Mouse (Mus musculus) embryo, embryonic 9.5 days (tissue): ENCODE results near the gene Cox17.
A peak's percentile ranks its signal among the peaks of the same experiment; 100 is the strongest.

Experiments
- DNase-seq: peaks from one replicate; pipeline ENCODE4 v3.0.0-alpha.2; 2017; ENCODE audit errors: extremely low spot score

Gene Cox17

DNA sequence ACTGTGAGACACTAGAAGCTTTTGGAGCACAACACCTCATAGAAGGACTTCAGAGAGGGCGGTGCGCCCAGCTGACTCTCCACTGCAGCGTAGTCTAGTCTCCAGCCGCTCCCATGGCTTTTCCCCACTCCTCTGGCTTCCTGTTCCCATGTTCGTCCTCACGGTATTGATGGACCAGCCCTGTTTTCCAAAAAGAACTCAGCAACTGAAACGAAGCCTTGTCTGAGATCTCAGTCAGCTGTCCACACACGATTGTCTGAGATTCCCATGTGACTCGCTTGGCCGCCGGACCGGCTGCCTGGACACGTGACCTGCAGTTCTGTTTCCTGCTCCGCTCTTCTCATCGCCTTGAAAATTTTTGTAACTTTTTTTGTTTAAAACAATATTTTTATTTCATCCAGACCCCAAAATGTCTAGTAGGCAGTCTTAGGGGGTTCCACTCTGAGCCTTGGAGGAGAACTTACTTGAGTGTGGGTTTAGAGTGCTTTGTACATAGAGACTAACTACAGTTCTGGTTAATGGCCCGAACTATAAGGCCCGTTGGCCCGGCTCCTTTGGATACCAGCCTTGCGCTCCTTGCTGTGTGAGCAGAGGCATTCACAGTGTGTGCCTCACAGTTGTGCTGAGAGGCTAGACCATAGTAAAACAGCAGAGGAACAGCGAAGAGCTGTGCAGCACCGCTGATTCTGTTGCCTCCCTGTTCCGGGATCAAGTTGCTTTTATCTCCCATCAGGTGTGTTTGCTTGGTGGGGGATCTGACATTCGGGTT lies 45.5 kb downstream of the Cox17 start:
- DNase-seq, result no peak

DNA sequence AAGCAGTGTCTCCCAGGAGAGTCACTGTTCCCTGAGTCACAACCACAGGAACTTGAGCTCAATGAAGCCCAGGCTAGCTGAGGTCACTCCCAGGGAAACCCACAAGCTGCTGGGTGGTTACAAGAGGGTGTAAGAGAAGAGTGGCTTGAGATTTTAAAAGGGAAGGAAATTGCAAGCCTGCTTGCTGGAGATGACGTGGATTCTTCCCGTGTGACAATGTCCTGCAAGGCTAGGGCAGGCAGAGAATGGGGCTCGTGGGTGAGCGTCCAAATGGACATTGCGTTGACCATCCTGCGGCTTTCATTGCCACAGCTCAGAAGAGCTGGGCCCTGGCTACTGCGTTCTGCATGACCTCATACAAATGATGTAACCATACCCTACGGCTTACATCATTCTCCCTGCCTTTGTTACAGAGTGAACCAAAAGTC lies 47.4 kb downstream of the Cox17 start:
- no peak for DNase-seq

DNA sequence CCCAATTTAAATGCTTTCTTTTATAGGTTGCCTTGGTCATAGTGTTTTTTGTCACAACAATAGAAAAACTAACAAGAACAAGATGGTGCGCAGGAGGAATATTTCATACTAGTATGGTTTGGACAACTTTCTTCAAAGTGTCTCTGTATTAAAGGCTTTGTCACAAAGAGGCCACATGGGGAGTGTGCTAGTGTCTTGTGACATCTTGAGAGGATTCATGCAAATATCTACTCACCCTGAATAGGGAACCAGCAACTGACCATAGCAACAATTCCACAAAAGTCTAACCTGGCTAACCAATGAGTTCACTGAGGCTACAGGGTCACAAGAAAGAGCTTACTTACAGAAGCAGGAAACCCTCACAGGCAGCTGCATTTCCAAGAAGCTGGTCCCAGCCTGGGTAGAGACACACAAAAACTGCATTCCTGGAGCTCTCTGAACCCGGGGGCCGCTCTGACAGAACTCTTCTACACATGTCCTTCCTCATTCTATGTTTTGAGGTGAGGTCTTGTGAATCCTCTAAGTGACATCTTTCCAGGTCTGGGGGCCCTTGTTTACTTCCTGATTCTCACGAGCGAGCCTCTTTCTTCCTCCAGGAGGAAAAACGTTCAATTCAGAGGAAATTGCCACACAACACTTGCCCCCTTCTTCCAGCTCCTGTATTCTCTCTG lies 48.4 kb downstream of the Cox17 start:
- DNase-seq, result no peak

DNA sequence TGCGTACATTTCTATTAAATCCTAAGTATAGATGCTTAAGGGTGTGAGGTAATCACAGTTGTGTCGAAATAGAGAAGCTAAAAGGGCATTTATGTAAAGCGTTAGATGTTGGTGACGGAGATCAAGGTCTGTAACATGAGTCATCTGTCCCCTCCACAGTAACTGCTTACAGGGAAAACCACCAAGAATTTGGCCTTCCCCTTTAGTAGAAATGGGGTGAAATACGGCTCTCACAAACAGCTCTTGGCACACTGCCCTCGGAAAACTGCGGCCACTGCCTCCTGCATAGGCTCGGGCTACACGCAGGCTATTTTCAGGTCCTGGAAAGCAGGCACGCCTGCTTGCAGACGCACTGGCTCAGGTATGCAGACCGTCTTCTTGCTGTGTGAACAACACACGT lies 49.4 kb downstream of the Cox17 start:
- no peak for DNase-seq

DNA sequence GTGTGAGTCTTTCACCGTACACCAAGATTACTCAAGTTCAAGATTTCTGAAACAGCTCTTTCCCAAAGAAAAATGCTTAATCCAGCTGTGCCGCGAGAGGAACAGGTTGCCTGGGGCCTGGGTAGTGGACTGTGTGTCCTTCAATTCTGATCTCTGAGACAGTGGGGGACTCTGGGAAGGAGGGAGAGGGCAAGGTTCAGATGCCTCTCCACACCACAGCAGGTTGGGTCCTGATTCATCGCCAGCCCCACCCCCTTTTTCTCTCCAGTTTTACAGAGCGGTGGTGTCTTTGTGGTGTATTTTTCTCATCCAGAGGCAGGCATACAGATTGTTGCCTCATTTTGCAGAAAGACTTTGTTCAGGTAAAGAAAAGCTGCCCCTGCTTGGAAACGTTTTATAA lies 51.5 kb downstream of the Cox17 start:
- DNase-seq, result no peak

DNA sequence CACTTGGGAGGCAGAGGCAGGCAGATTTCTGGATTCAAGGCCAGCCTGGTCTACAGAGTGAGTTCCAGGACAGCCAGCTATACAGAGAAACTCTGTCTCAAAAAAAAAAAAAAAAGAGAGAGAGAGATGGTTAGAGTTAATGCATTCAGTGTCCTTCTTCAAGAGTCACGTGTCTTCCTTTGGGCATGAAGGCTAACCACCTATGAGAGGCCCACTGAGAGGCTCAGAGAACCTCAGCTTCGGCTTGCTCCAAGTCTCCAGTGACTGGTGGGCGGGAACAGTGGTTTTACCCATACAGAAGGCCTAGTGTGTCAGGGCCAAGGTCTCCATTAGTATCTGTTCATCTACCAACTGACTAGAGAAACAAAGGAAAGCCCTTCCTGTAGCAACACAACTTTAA lies 52.3 kb downstream of the Cox17 start:
- no peak for DNase-seq

DNA sequence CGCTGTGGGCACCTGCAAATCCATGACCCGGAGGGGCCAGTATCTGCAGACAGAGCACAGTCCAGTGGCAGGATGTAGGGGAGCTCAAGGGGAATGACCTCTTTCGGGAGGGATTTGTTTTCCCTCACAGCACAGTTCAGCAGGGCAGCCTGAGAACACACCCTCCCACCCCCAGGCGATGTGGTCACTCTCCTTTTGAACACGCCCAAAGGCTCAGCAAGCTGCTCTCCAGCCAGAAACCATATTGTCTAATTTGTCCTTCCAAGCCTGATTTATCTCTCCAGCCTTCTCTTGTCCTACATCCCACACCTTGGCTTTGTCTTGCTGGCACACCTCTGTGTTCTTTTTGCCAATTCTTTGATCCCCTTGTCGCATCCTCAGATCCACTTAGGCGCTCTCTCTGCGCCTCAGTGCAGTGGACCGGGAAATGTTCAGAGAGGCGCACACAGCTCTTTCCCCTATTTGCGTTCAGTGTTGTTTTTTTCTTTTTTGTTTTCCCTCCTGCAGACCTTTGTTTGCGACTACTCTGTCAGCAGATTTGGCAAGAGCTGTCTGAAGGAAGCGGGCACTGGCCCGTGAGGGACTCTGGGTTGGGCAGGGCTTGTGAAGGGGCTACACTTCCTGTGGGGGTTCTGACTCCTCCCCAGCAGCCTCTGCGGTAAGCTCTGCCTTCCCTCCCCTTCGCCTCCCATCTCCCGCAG lies 52.9 kb downstream of the Cox17 start:
- DNase-seq, result peak; percentile 60

DNA sequence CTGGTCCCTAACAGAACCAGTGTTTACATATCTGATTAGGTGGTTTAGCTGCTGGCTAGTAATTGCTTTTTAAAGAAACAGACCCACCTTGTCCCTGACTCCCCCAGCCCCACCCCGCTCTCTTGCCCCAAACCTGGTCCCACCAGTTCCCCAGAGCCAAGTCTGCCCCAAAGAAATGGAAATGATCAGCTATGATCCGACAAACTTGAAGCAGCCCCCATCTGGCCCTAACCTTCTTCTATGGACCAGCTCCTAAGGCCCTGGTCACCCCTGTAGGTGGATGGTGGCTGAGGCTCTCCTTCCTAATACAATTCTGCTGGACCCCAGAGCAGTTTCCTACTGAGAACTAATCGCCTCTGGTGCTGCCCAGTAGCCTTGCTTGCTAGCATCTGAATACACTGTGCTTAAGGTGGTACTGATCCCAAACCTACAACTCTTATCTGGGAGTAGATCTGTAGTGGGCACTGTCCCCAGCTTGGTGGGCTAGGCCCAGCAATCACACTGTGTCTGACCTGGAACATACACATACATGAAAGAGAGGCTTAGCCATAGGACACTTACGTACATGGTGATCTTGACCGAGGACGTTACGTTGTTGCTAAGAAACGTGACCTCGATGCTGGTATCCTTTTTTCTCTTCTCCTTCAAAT lies 53.6 kb downstream of the Cox17 start:
- no peak for DNase-seq

DNA sequence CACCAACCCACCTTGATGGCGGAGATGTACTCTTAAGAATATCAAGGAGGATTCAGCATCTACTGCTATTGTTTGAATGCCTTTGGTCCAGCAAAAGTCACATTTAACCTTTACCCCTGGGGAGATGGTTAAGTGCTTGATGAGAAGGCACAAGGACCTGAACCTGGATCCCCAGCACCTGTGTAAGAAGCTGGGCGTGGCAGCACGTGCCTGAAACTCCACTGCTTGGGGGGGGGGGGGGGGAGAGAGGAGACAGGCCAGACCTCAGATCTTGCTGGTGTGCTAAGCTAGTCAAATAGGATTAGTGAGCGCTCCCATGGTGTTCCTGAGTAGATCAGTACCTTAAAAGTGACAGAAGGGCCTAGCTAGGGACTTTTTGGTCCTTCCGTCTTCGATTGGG lies 54.7 kb downstream of the Cox17 start:
- DNase-seq, result no peak
